Mouse (Mus musculus): ENCODE measurements at regions not wholly inside any gene's neighbourhood (a gene's known extent, or its start where the extent isn't known, plus 50 kb on each side); places are given as distances from the start of the nearest gene placed in this dataset.

DNA sequence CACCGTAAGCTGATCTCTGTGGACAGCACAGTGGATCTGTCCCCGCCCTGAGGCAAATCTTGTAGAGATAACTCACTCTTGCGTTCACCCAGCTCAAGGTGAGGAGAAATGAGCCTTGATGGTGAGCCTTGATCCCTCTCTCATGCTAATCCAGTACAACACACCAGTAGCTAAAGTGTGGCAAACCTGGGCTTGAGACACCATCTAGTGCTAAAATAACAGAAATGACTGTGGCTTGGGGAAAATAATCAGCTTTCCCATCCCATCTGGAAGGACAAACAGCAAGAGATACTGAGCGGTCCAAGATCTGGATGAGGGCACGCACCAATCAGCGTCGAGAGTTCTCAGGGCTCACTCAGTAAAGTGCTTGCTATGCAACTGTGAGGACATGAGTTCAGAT is 50.9 kb upstream of the Cbln4 start:
- no peak for DNase-seq (ENCODE audit: low spot score in 2 of 2)

DNA sequence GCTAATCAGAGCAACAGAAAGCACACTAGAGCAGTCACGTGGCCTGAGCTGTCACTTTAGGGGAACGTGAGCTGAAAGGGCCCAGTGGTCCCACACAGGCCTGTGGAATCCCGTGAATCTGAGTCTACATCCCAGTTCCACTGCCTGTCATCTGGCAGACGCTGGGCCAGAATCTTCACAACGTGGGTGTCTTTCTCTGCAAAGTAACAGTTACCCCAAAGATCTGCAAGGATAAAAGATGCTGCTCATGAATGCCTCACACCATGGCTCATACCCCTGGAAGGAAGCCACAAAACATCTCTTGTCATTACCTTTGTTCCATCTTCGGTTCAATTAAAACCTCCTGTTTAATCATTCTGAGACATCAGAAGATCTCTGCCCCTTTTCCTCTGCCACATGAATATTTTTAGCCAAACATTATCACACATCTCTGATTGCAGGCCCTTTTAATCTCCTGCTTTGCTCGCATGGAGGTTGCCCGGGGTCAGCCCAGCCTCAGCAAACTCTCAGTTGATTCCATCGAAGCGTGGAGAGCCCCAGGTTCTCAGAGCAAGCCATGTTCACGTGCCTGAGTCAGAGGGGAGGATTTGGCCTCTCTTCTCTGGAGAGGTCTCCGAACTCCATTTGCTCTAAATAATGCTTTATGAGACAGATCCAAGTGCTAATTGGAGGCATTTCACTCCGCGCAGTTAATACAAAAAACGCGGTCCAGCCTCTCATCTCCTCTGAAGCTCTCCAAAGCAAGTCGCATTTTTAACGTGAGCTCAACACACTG is 60.8 kb upstream of the Cbln4 start:
- DNase-seq (ENCODE audit: low spot score in 2 of 2), result no peak

DNA sequence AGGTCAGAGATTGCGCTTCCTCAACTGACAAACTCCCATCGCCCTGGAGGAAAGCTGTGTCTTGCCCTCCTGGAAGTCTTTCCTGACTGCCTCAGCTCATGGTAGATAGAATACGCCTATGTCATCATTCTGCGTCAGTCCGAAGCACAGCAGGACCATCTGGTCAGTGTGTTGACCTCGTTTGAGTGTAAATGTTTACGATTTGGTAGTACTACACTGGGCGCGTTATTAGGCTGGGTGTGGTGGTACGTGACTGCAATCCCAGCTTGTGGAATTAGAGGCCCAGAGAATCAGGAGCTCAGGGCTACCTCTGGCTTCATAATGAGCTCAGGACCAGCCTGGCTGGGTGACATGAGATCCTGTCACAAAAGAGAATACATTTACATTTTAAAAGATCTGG is 62.0 kb upstream of the Cbln4 start:
- DNase-seq (ENCODE audit: low spot score in 2 of 2), result no peak

GRCm38 (mm10) chr2:172110706-172111105 is 67.4 kb upstream of the Cbln4 start:
- DNase-seq (ENCODE audit: low spot score in 2 of 2), result no peak

- DNase-seq (ENCODE audit: low spot score in 2 of 2), result no peak
Measured at GRCm38 (mm10) chr2:172113639-172114038, 70.4 kb upstream of the Cbln4 start.

DNA sequence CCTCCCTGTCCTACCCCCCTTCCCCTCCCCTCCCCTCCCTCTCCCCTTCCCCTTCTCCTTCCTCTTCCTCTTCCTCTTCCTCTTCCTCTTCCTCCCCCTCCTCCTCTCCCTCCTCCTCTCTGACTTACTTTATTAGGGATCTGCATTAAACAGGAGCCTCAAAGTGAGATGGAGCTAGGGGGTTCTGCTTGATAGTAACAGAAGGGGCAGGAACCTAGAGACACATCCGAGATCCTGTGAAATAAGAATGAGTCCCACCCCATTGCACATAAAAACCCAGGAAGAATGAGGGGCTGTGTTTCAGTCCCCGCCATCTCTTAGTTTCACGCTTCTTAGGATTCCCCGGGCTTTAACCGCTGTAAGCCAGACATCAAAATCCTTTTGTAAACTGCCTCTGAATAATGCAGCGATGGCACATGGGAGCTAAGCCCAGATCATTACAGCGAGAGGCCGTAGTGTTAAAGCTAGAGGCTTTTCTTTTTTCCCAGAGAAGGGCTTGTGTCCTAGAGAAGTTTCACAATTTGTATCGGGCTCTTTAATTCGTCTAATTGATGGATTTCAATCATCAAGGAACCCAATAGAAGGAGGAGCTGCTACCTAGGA is 72.4 kb upstream of the Cbln4 start:
- DNase-seq (ENCODE audit: low spot score in 2 of 2), result no peak

GRCm38 (mm10) chr2:172127517-172127916 is 84.3 kb upstream of the Cbln4 start:
- DNase-seq (ENCODE audit: low spot score in 2 of 2), result no peak

GRCm38 (mm10) chr2:172131232-172131631 is 88.0 kb upstream of the Cbln4 start:
- DNase-seq (ENCODE audit: low spot score in 2 of 2), result peak in 1 of 2 experiments; percentile 47

DNA sequence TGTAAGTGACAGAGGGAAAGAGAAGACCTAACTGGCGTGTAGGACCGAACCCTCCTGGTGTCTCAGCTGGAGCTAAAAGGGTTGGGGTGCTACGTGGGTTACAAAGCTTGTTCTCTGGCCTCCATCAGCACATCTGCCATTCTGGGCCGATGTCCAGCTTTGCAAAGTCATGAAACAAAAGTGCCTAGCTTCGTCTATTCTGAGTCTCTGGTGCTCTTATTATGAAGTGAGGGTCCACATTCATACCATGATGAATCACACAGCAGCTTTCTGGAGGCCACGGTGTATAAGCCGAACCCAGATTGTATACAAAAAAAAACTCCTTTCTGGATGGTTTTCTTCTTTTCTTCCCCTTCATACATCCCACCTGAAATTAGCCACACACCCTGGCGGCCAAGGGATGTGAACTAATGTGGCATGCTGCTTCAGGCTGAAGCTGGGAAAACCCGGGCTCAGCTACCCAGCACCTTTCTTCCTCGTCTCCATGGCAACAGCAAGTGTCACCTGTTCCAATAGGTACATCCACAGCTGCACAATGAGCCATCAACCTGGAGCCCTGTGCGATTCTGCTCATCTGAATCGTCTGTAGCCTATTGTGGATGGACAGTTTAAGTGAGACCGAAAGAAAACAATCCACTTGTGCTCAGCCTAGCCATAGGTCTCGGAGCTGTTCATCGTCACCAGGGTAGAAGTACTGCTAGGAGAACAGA is 89.5 kb upstream of the Cbln4 start:
- DNase-seq (ENCODE audit: low spot score in 2 of 2), result peak in 1 of 2 experiments; percentile 28

GRCm38 (mm10) chr2:172140080-172140479 is 96.8 kb upstream of the Cbln4 start:
- peak in 1 of 2 experiments; percentile 24 for DNase-seq (ENCODE audit: low spot score in 2 of 2)

DNA sequence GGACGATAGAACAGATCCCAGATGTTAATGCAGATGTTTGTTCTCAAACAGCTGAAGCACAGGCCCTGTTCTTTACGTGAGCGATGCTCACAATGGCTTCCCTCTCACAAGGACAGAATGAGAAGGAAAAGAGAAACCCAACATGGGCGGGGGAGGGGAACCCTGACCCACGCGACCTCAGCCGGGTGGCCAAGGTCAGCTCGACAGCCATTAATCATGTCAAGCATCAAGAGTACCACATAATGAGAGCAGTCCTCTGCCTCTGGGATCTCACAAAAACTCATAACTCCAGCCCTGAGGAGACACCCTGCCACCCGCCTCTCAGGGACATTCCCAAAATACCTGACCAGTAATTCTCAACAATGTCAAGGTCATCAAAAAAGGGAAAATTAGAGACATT is 100.0 kb upstream of the Cbln4 start:
- DNase-seq (ENCODE audit: low spot score in 2 of 2), result no peak

- DNase-seq (ENCODE audit: low spot score in 2 of 2), result no peak
Measured at GRCm38 (mm10) chr2:172148736-172149135, 99.6 kb upstream of the Mc3r start.

DNA sequence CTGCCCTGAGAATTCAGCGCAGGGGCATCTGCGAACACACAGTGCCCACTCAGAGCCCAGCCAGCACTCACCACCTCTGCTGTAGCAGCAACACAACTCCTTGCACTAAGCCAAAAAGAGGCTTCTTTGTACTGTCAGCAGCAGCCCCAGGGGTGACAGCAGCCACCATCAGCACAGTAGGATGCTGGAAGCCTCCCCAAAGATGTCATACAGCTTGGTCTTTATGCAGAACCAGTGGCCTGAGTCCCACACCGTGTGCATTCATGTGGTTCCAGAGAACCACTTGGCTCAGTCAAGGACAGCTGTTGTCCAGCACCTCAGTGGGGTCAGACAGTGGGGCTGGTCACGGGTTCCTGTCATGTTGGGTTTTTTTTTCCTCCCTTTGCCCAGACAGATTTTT is 98.6 kb upstream of the Mc3r start:
- DNase-seq (ENCODE audit: low spot score in 2 of 2), result no peak

DNA sequence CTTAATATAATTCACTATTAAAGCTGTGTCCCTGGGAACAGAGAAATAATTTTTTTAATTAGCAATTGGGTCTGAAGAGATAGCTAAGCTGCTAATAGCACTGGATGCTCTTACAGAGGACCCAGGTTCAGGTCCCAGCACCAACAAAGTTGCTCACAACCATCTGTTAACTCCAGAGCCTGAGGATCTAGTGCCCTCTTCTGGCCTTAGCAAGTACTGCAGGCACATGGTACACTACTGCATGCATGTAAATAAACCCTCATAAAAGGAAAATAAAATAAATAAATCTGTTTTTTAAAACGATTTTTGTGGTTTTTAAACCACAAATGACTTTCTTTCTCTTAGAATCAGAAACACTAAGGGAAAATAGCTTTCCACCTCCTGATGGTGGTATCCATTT is 97.4 kb upstream of the Mc3r start:
- DNase-seq (ENCODE audit: low spot score in 2 of 2), result no peak

DNA sequence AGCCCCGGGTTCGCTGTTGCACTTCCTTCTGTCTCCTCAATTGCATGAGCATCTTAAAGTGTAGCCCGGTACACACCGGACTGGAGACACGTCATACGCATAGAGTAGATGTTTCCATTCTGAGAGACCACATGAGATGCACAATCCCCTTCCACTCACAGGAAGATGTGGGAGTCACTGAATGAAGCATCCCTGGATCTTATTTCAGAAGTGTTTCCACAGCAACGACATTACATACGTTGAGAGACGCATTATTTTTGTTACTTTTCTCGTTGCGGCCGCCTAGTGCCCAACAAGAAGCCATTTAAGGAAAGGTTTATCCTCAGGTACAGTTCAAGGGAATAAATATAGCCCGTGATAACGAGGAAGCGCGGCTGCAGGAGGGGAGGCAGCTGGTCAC is 88.4 kb upstream of the Mc3r start:
- DNase-seq (ENCODE audit: low spot score in 2 of 2), result peak in 1 of 2 experiments; percentile 20

DNA sequence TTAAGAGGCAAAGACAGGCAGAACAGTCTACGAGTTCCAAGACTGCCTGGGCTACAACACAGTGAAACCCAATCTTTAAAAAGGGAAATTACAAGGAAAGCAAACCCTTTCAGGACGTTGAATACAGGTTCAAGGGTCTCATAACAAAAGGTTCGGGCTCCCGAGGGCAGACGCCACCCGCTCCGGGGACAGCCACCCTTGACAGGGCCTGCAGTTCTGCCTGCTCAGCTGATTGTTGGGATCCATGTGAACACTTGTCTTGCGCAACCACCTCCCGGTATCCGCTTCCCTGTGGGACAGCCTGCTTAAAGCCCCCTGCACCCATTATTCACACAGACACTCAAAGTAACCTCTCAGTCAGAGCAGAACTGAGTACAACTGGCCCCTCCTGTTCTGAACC is 70.9 kb upstream of the Mc3r start:
- DNase-seq (ENCODE audit: low spot score in 2 of 2), result no peak

- no peak for DNase-seq (ENCODE audit: low spot score in 2 of 2)
Measured at GRCm38 (mm10) chr2:172179301-172179700, 69.0 kb upstream of the Mc3r start.

- DNase-seq (ENCODE audit: low spot score in 2 of 2), result no peak
Measured at GRCm38 (mm10) chr2:172197746-172198145, 50.5 kb upstream of the Mc3r start.

Data from frontal cortex, postnatal 14 days (tissue).